Mouse (Mus musculus): ENCODE results near the gene Smad3.

- TF ChIP-seq CTCF (IDR thresholded peaks at IDR 0.05; ENCODE audit: control insufficient read depth, insufficient read depth, low read length): peak; percentile 28
- no peak for TF ChIP-seq POLR2A (IDR thresholded peaks at IDR 0.05; ENCODE audit: borderline replicate concordance, control insufficient read depth, low read depth, low read length)
Observed at GRCm38 (mm10) chr9:63761367-63762094, 3.7 kb upstream of the Smad3 start.

All from bone marrow, adult 2 months (tissue).